Mouse (Mus musculus): ENCODE data around the gene Zmym4.

DNA sequence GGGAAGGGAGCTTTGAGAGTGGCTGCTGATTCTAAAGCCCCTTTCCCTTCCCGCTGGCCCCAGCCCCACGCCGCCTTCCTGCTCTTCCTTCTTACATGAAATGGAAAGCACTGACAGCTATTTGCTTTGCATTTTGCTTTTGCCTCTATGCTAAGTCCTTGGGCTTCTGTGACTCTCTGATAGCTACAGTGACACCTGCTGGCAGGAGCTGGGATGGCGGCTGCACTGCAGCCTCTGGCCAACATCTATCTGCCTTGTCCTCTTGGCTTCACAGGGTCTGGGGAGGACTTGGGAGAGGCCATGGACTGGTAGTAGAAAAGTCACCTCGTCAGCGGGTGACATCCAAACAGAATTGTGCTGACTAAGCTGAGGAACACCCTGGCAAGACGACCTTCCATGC lies 128.1 kb downstream of the Zmym4 start:
- TF ChIP-seq CTCF (IDR thresholded peaks at IDR 0.05; ENCODE audit: low read depth), result peak; percentile 90
- TF ChIP-seq EP300 (IDR thresholded peaks at IDR 0.05; ENCODE audit: low read depth), result no peak
